Mouse (Mus musculus) MEL (cell line): Measurements from ENCODE around the gene Fastk. TPM values are rescaled to one million over a fixed set of nuclear protein-coding genes. Genes with fewer than 3 reads are reported as not detected.

Experiments used
- DNase-seq: peaks from one replicate; pipeline ENCODE4 v3.0.0; 2011; ENCODE audit warnings: low read depth, low spot score
- H3K27ac ChIP-seq: 2 replicates; pipeline ENCODE4 v1.5.1; 2012; ENCODE audit warnings: low read depth, mild to moderate bottlenecking, control low read depth, low read length, moderate library complexity; ENCODE audit not compliant: control insufficient read depth
- H3K27me3 ChIP-seq, 2 experiments: fragments of 150-350 bp in 1 of 2; sonication (generic) in 1 of 2; 2 replicates each; pipeline ENCODE4 v1.6.1; 2012; ENCODE audit warnings: low read length in 2 of 2, mild to moderate bottlenecking in 2 of 2, improper control_type of control experiment in 1 of 2, moderate library complexity in 1 of 2; ENCODE audit not compliant: insufficient read depth in 2 of 2, control insufficient read depth in 1 of 2
- H3K36me3 ChIP-seq, 2 experiments: 2 replicates each; pipeline ENCODE4 v1.6.1; 2012 to 2014; ENCODE audit warnings: low read length in 2 of 2, improper control_type of control experiment in 1 of 2, inconsistent platforms in 1 of 2, mild to moderate bottlenecking in 1 of 2; ENCODE audit not compliant: insufficient read depth in 2 of 2, control insufficient read depth in 1 of 2
- H3K4me1 ChIP-seq, 2 experiments: fragments of 150-350 bp in 1 of 2; sonication (generic) in 1 of 2; 2 replicates each; pipeline ENCODE4 v1.6.1; 2012; ENCODE audit warnings: low read length in 2 of 2, improper control_type of control experiment in 1 of 2, mild to moderate bottlenecking in 1 of 2; ENCODE audit not compliant: insufficient read depth in 2 of 2, control insufficient read depth in 1 of 2
- H3K4me3 ChIP-seq, 2 experiments: fragments of 150-350 bp in 1 of 2; sonication (generic) in 1 of 2; 2 replicates each; pipeline ENCODE4 v1.5.1; 2012; ENCODE audit warnings: low read depth in 2 of 2, low read length in 2 of 2, mild to moderate bottlenecking in 2 of 2, moderate library complexity in 2 of 2, control low read depth in 1 of 2, improper control_type of control experiment in 1 of 2; ENCODE audit not compliant: control insufficient read depth in 1 of 2, insufficient read depth in 1 of 2
- H3K79me2 ChIP-seq: 2 replicates; pipeline ENCODE4 v1.6.1; 2012; ENCODE audit warnings: mild to moderate bottlenecking, low read length, moderate library complexity; ENCODE audit not compliant: control insufficient read depth, poor library complexity, insufficient read depth
- H3K9ac ChIP-seq: 2 replicates; pipeline ENCODE4 v1.6.1; 2012; ENCODE audit warnings: low read depth, mild to moderate bottlenecking, control low read depth, low read length, moderate library complexity; ENCODE audit not compliant: control insufficient read depth, poor library complexity, severe bottlenecking
- H3K9me3 ChIP-seq: fragments of 150-350 bp; sonication (generic); replicated peaks from 2 replicates; pipeline ENCODE4 v1.6.1; 2012; ENCODE audit warnings: mild to moderate bottlenecking, low read length, improper control_type of control experiment, moderate library complexity; ENCODE audit not compliant: insufficient read depth
- CHD1 ChIP-seq: IDR thresholded peaks from 2 replicates; pipeline ENCODE4 v1.6.1; 2012; ENCODE audit warnings: low read depth, mild to moderate bottlenecking, inconsistent platforms, low read length, improper control_type of control experiment
- E2F4 ChIP-seq: IDR thresholded peaks from 2 replicates; pipeline ENCODE4 v1.6.1; 2011; ENCODE audit warnings: low read depth, low read length, improper control_type of control experiment, borderline replicate concordance
- ELF1 ChIP-seq: IDR thresholded peaks from 2 replicates; pipeline ENCODE4 v1.6.1; 2014; ENCODE audit warnings: low read depth, mild to moderate bottlenecking, inconsistent platforms, low read length, improper control_type of control experiment, moderate library complexity
- EP300 ChIP-seq, 2 experiments: IDR thresholded peaks; 2 replicates each; pipeline ENCODE4 v1.6.1; 2011; ENCODE audit warnings: improper control_type of control experiment in 2 of 2, low read length in 2 of 2, low read depth in 1 of 2, mild to moderate bottlenecking in 1 of 2
- GATA1 ChIP-seq: IDR thresholded peaks from 2 replicates; pipeline ENCODE4 v1.6.1; 2011; ENCODE audit warnings: low read depth, low read length, improper control_type of control experiment
- HCFC1 ChIP-seq: IDR thresholded peaks from 2 replicates; pipeline ENCODE4 v1.6.1; 2012; ENCODE audit warnings: low read depth, mild to moderate bottlenecking, inconsistent platforms, low read length, improper control_type of control experiment, moderate library complexity
- MAX ChIP-seq: IDR thresholded peaks from 2 replicates; pipeline ENCODE4 v1.6.1; 2011; ENCODE audit warnings: low read length, improper control_type of control experiment
- MEF2A ChIP-seq: IDR thresholded peaks from 2 replicates; pipeline ENCODE4 v1.6.1; 2014; ENCODE audit warnings: low read depth, mild to moderate bottlenecking, inconsistent platforms, low read length, improper control_type of control experiment; ENCODE audit not compliant: poor library complexity, insufficient replicate concordance, severe bottlenecking; ENCODE audit errors: extremely low read depth
- MXI1 ChIP-seq: IDR thresholded peaks from 2 replicates; pipeline ENCODE4 v1.6.1; 2011; ENCODE audit warnings: mild to moderate bottlenecking, low read depth, low read length, improper control_type of control experiment
- NELFE ChIP-seq: IDR thresholded peaks from 2 replicates; pipeline ENCODE4 v1.6.1; 2011; ENCODE audit warnings: low read depth, low read length, improper control_type of control experiment
- POLR2AphosphoS2 ChIP-seq: IDR thresholded peaks from 2 replicates; pipeline ENCODE4 v1.6.1; 2011; ENCODE audit warnings: low read length, improper control_type of control experiment
- RCOR1 ChIP-seq: IDR thresholded peaks from 2 replicates; pipeline ENCODE4 v1.6.1; 2012; ENCODE audit warnings: low read depth, mild to moderate bottlenecking, inconsistent platforms, low read length, improper control_type of control experiment
- TBP ChIP-seq: IDR thresholded peaks from 2 replicates; pipeline ENCODE4 v1.8.0; 2011; ENCODE audit warnings: low read depth, low read length, improper control_type of control experiment
- USF1 ChIP-seq: IDR thresholded peaks from 2 replicates; pipeline ENCODE4 v1.6.1; 2014; ENCODE audit warnings: low read depth, mild to moderate bottlenecking, inconsistent platforms, low read length, improper control_type of control experiment, moderate library complexity
- ZC3H11A ChIP-seq: IDR thresholded peaks from 2 replicates; pipeline ENCODE4 v1.6.1; 2012; ENCODE audit warnings: low read depth, mild to moderate bottlenecking, inconsistent platforms, low read length, improper control_type of control experiment
- ZKSCAN1 ChIP-seq: IDR thresholded peaks from 2 replicates; pipeline ENCODE4 v1.6.1; 2012; ENCODE audit warnings: low read depth, mild to moderate bottlenecking, inconsistent platforms, low read length, improper control_type of control experiment, moderate library complexity
- polyA plus RNA-seq, 2 experiments: library from polyadenylated mRNA; stranded (reverse) in 1 of 2; unstranded in 1 of 2; fragments of >175 nt in 1 of 2; fragments of >200 nt in 1 of 2; gene quantifications; 2 replicates each; pipeline versions ENCODE4 v1.2.1 to v1.2.4; 2012; ENCODE audit warnings: low replicate concordance in 2 of 2, low read depth in 1 of 2; ENCODE audit not compliant: insufficient read length in 2 of 2, insufficient read depth in 1 of 2, missing spikeins in 1 of 2
- total RNA-seq: library from RNA; depleted of rRNA; stranded (reverse); fragments of 300-350 nt; gene quantifications from 2 replicates; pipeline ENCODE4 v1.2.3, GENCODE M21; 2012

Fastk gene
- total and polyA plus RNA-seq, 3 experiments: 111 to 273 (median 228) TPM

DNA sequence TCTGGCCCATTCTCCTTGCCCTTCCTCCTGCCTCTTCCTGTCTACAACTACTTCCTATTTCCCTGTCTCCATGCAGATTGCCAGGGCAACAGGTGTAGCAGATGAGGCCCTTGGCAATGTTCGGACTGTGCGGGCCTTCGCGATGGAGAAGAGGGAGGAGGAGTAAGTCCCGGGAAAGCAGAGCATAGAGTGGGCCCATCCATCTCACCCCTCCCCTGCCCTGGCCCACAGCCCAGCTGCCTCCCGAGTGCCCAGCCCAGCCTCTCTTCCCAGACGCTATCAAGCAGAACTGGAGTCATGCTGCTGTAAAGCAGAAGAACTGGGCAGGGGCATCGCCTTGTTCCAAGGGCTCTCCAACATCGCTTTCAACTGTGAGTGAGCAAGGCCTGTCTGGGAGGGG lies 43.1 kb downstream of the Fastk start:
- no peak for TF ChIP-seq TBP
- TF ChIP-seq E2F4: no peak
- TF ChIP-seq NELFE: no peak
- no peak for TF ChIP-seq CHD1
- TF ChIP-seq POLR2AphosphoS2: no peak
- Histone ChIP-seq H3K27me3 (no peaks in the 10 kb centered on the region), H3K79me2 (no peaks in the 10 kb centered on the region), H3K9ac (no peak overlapping the region), H3K27ac (no peak overlapping the region), H3K4me3 (no peak overlapping the region), H3K4me1 (peaks cover 17 to 24% of the 10 kb centered on the region in 2 experiments), H3K36me3 (peaks cover 2 to 20% of the 10 kb centered on the region in 2 experiments; a peak in 3 of 4 replicates), H3K9me3 (no peaks in the 10 kb centered on the region)
- no peak for DNase-seq

GRCm38 (mm10) chr5:24400911-24401605 lies 44.0 kb downstream of the Fastk start:
- H3K27me3 ChIP-seq: no peaks in the 10 kb centered on the region
- TF ChIP-seq ZC3H11A: no peak
- TF ChIP-seq MEF2A: no peak
- no peak for TF ChIP-seq USF1
- no peaks in the 10 kb centered on the region for H3K9me3 ChIP-seq
- no peak overlapping the region for H3K27ac ChIP-seq
- no peak for DNase-seq
- H3K9ac ChIP-seq: no peak overlapping the region
- peaks cover 21 to 24% of the 10 kb centered on the region in 2 experiments for H3K4me1 ChIP-seq
- H3K79me2 ChIP-seq: no peaks in the 10 kb centered on the region
- H3K4me3 ChIP-seq: no peak overlapping the region
- peaks cover 2 to 24% of the 10 kb centered on the region in 2 experiments; a peak in 3 of 4 replicates for H3K36me3 ChIP-seq

- peaks cover 2 to 21% of the 10 kb centered on the region in 2 experiments; a peak in 3 of 4 replicates for H3K36me3 ChIP-seq
- DNase-seq: no peak
- H3K79me2 ChIP-seq: no peaks in the 10 kb centered on the region
- H3K27me3 ChIP-seq: no peaks in the 10 kb centered on the region
- H3K4me1 ChIP-seq: peaks cover 19 to 20% of the 10 kb centered on the region in 2 experiments
- H3K9ac ChIP-seq: no peak overlapping the region
- no peak overlapping the region for H3K27ac ChIP-seq
- no peak overlapping the region for H3K4me3 ChIP-seq
- no peaks in the 10 kb centered on the region for H3K9me3 ChIP-seq
- TF ChIP-seq ZKSCAN1 (no peak), EP300 (IDR thresholded peaks at IDR 0.05; ENCODE audit: low read depth in 1 of 2, low read length in 2 of 2) (no peak), CHD1 (no peak), MAX (no peak), RCOR1 (no peak), ZC3H11A (no peak), MXI1 (no peak), HCFC1 (no peak), ELF1 (no peak), GATA1 (no peak)
These were observed 44.7 kb downstream of the Fastk start for GRCm38 (mm10) chr5:24400362-24400761.
